Mouse (Mus musculus): Measurements from ENCODE around the gene Pam. TPM values are rescaled to one million over a fixed set of nuclear protein-coding genes. Genes with fewer than 3 reads are reported as not detected.
A peak's percentile ranks its signal among the peaks of the same experiment; 100 is the strongest.

Gene Pam
- total RNA-seq, 1 experiment from 2014 or later = 237 TPM

GRCm38 (mm10) chr1:98080431-98080830 lies 15.0 kb downstream of the Pam start:
- peak; percentile 18 for DNase-seq

GRCm38 (mm10) chr1:98079640-98080039 lies 15.8 kb downstream of the Pam start:
- DNase-seq = no peak

- no peak for DNase-seq
Observed at GRCm38 (mm10) chr1:98078735-98079134, 16.7 kb downstream of the Pam start.

GRCm38 (mm10) chr1:98073826-98074225 lies 21.6 kb downstream of the Pam start:
- no peak for DNase-seq

- DNase-seq = no peak
Observed at GRCm38 (mm10) chr1:98073127-98073526, 22.3 kb downstream of the Pam start.

GRCm38 (mm10) chr1:98072045-98072444 lies 23.4 kb downstream of the Pam start:
- peak; percentile 84 for DNase-seq

GRCm38 (mm10) chr1:98071436-98071835 lies 24.0 kb downstream of the Pam start:
- no peak for DNase-seq

GRCm38 (mm10) chr1:98070743-98071325 lies 24.6 kb downstream of the Pam start:
- DNase-seq = peak; percentile 52

GRCm38 (mm10) chr1:98068177-98068576 lies 27.3 kb downstream of the Pam start:
- DNase-seq = no peak

GRCm38 (mm10) chr1:98062074-98062473 lies 33.4 kb downstream of the Pam start:
- no peak for DNase-seq

- DNase-seq = no peak
Observed at GRCm38 (mm10) chr1:98059401-98059800, 36.0 kb downstream of the Pam start.

GRCm38 (mm10) chr1:98056996-98057945 lies 38.2 kb downstream of the Pam start:
- DNase-seq = no peak

- peak; percentile 35 for DNase-seq
Observed at GRCm38 (mm10) chr1:98056277-98056676, 39.2 kb downstream of the Pam start.

- no peak for DNase-seq
Observed at GRCm38 (mm10) chr1:98055591-98055990, 39.9 kb downstream of the Pam start.

GRCm38 (mm10) chr1:98053994-98054393 lies 41.5 kb downstream of the Pam start:
- no peak for DNase-seq

GRCm38 (mm10) chr1:98053447-98053846 lies 42.0 kb downstream of the Pam start:
- DNase-seq = peak; percentile 71

- DNase-seq = no peak
Observed at GRCm38 (mm10) chr1:98052775-98053174, 42.7 kb downstream of the Pam start.

GRCm38 (mm10) chr1:98051039-98051438 lies 44.4 kb downstream of the Pam start:
- DNase-seq = no peak

GRCm38 (mm10) chr1:98049756-98050155 lies 45.7 kb downstream of the Pam start:
- no peak for DNase-seq

GRCm38 (mm10) chr1:98048218-98048801 lies 47.1 kb downstream of the Pam start:
- DNase-seq = no peak

- no peak for DNase-seq
Observed at GRCm38 (mm10) chr1:98047284-98048217, 47.9 kb downstream of the Pam start.

- no peak for DNase-seq
Observed at GRCm38 (mm10) chr1:98042425-98042824, 53.0 kb downstream of the Pam start.

Measured in adrenal gland, postnatal 14 days (tissue).